Mouse (Mus musculus): ENCODE results near the gene Cpm. TPM values are rescaled to one million over a fixed set of nuclear protein-coding genes. Genes with fewer than 3 reads are reported as not detected.

Cpm gene
- polyA plus RNA-seq, 1 experiment from 2014 or later = 3.1 TPM

DNA sequence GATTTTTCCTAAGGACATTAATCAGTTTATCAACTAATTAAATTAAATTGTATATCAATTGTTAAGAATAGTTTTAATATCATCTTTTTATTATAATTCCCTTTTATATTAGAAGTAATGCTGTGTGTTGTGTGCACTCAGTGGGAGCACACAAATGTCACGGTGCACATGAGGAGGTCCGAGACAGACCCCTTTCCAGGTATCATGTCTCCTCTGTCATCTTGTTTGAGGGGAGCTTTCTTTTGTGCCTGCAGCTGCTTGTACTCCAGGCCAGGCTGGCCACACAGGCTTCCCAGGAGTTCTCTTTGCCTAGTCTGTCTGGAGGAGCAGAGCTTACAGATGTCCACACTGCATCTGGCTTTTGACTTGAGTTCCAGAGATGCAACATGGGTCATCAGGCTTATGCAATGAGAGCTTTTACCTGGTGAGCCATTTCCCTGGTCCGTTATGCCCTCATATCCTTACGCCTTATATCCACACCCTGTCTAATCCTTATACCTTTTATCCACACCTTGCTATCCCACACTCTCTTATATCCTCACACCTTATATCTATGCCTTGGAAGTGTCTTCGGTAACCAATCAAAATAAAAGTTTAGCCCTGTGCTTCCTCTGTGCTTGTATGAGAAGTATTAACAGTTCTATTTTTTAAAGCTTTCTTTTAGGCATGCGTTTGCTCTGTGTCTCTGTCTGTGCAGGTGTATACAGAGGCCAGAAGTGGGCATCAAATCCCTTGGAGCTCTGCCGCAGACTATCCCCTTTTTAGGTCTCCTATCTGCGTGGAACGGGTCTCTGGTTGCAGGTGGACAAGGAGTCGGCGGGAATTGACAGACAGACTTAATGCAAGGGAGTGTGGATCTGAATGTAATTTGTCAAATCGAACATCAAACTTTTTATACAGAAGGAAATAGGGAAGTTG, 7.4 kb upstream of the Cpm start:
- Histone ChIP-seq H3K9me3 (no peaks in the 10 kb centered on the region), H3K27ac (no peak overlapping the region), H3K4me3 (no peak overlapping the region), H3K4me2 (no peak overlapping the region), H3K9ac (no peak overlapping the region), H3K27me3 (peaks cover 2% of the 10 kb centered on the region; the same call in 1 of the 2 replicates), H3K36me3 (no peaks in the 10 kb centered on the region), H3K4me1 (replicated peaks) (no peaks in the 10 kb centered on the region)
- WGBS = 93% methylated on average over 12 of the region's 12 CpGs
- no peak for ATAC-seq (ENCODE audit: low FRiP score)

DNA sequence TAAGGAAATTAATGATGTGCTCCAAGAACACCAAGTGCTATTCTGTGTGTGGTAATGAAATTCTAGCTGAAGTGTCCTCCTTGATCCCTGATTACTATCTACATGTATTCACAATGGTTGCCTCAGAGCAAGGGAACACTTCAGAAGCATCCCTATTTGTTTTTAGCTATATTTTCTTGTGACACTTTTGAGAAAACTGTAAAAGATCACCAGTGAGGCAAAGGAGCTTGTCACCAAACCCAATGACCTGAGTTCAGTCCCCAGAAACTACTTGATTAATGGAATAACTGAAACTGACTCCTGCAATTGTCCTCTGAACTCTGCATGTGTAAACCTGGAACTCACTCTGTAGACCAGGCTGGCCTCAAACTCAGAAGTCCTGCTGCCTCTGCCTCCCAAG, 5.9 kb upstream of the Cpm start:
- Histone ChIP-seq H3K9me3 (no peaks in the 10 kb centered on the region), H3K27ac (no peak overlapping the region), H3K36me3 (no peaks in the 10 kb centered on the region), H3K4me2 (no peak overlapping the region), H3K4me1 (replicated peaks) (no peaks in the 10 kb centered on the region), H3K9ac (no peak overlapping the region), H3K4me3 (no peak overlapping the region), H3K27me3 (peaks cover 17% of the 10 kb centered on the region)
- ATAC-seq (ENCODE audit: low FRiP score) = no peak

DNA sequence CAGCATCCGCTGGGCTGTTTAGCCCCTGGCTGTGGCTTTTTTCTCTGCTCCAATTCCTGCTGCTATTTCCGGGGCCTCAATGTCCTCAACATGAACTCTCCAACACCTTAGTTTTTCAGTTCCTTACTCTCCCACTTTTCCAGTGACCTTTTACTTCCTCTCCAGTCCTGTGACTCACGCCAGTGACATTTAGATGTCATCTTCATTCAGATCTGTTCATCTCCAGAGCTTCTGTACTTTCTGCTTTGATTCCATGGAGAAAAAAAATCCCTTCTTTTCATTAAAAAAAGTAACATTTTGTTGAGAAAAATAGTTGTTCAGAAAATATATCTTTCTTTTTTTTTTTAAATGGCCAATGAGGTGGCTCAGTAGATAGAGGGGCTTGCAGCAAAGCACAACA, 5.1 kb upstream of the Cpm start:
- ATAC-seq (ENCODE audit: low FRiP score) = no peak
- Histone ChIP-seq H3K4me3 (no peak overlapping the region), H3K27ac (no peak overlapping the region), H3K4me2 (no peak overlapping the region), H3K36me3 (no peaks in the 10 kb centered on the region), H3K9me3 (no peaks in the 10 kb centered on the region), H3K4me1 (replicated peaks) (peaks cover 7% of the 10 kb centered on the region), H3K27me3 (peaks cover 25% of the 10 kb centered on the region), H3K9ac (no peak overlapping the region)
- 64% methylated on average over 3 of the region's 3 CpGs for WGBS

DNA sequence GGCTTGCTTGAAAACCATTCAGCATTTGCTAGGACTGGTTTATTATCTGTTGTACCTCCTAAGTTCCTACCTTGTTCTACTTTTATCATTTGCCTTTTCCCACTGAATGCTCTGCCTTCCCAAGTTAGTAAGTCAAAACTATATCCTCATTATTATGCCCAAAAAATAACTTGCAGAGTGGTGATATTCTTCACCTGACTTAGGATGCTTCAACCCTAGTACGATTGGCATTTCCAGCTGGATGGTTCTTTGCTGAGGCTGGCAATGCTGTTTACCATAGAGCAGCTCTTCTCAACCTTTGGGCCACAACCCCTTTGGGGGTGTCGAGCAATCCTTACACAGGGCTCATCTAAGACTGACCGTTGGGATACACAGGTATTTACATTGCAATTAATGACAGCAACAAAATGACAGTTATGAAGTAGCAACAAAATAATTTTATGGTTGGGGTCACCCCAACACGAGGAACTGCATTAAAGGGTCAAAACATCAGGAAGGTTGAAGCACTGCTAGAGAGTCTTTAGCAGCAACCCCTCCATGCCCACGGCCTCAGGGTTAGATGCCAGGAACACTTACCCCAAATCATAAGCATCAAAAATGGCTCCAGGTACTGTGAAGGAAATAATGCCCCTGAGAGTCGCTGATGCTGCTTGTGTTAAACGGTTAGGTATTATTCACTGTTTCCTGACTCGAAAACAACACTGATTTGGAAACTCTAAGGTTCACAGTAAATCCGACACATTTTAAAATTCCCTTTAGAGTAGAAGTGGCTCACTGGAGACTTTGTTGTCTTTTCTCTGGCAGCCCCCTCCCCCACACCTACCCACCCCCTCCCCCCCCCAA, 4.4 kb upstream of the Cpm start:
- H3K27me3 ChIP-seq = peaks cover 32% of the 10 kb centered on the region
- no peak overlapping the region for H3K4me2 ChIP-seq
- 79% methylated on average over 9 of the region's 9 CpGs for WGBS
- ATAC-seq (ENCODE audit: low FRiP score) = no peak
- H3K27ac ChIP-seq = no peak overlapping the region
- no peak overlapping the region for H3K9ac ChIP-seq
- H3K4me1 ChIP-seq (replicated peaks) = peaks cover 14% of the 10 kb centered on the region
- no peak overlapping the region for H3K4me3 ChIP-seq
- no peaks in the 10 kb centered on the region for H3K36me3 ChIP-seq
- H3K9me3 ChIP-seq = no peaks in the 10 kb centered on the region

DNA sequence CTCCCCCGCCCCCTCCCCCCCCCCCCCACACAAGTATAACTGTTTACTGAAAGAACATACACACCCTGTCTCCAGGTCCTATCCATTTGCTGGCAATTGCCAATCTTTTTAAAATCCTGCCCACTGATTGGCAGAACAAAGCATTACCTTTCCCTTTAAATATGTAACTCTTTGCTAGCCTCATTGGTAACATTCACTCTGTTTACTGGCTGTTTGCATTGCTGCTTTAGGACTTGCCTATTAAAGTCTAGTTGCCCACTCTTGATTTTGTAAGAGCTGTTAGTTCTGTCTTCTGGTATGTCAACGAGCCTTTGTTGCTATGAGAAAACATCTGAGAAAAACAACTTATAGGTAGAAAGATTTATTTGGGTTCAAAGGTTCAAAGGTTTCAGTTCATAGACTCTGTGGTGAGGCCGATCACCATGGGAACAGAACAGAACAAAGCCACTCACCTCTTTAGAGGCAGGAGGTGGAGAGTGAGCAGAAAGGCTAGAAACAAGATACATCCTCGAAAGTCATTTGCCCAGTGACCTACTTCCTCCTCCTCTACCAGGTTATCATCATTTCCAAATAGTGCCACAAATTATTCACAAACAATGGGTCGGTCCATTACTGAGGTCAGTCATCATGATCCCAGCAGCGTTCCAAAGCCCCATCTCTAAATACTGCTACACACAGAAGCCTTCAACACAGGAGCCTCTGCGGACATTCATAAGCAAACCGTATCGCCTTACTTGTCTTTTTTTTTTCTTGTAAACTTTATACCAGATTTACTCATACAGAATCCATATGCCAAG, 3.6 kb upstream of the Cpm start:
- WGBS = 58% methylated on average over 8 of the region's 9 CpGs
- Histone ChIP-seq H3K9ac (no peak overlapping the region), H3K4me3 (no peak overlapping the region), H3K36me3 (no peaks in the 10 kb centered on the region), H3K27ac (no peak overlapping the region), H3K9me3 (no peaks in the 10 kb centered on the region), H3K27me3 (peaks cover 40% of the 10 kb centered on the region), H3K4me2 (no peak overlapping the region), H3K4me1 (replicated peaks) (peaks cover 16% of the 10 kb centered on the region)
- ATAC-seq (ENCODE audit: low FRiP score) = no peak

DNA sequence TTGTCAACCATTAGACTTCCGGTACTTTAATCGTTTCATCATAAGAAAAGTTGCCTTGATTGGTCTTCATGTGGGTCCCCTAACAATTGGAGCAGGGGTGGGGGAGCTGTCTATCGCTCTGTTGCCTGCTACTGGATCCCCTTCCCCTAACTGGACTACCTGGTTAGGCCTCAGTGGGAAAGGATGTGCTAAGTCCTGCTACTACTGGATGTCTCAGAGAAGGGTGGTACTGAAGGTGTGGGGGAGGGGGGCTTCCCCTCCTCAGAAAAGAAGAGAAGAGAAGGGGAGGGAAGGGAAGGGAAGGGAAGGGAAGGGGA, 3.0 kb upstream of the Cpm start:
- H3K4me2 ChIP-seq = no peak overlapping the region
- H3K27ac ChIP-seq = no peak overlapping the region
- peaks cover 16% of the 10 kb centered on the region for H3K4me1 ChIP-seq (replicated peaks)
- WGBS = 84% methylated on average over 3 of the region's 3 CpGs
- H3K4me3 ChIP-seq = no peak overlapping the region
- ATAC-seq (ENCODE audit: low FRiP score) = no peak
- no peak overlapping the region for H3K9ac ChIP-seq
- H3K9me3 ChIP-seq = no peaks in the 10 kb centered on the region
- no peaks in the 10 kb centered on the region for H3K36me3 ChIP-seq
- H3K27me3 ChIP-seq = peaks cover 46% of the 10 kb centered on the region

DNA sequence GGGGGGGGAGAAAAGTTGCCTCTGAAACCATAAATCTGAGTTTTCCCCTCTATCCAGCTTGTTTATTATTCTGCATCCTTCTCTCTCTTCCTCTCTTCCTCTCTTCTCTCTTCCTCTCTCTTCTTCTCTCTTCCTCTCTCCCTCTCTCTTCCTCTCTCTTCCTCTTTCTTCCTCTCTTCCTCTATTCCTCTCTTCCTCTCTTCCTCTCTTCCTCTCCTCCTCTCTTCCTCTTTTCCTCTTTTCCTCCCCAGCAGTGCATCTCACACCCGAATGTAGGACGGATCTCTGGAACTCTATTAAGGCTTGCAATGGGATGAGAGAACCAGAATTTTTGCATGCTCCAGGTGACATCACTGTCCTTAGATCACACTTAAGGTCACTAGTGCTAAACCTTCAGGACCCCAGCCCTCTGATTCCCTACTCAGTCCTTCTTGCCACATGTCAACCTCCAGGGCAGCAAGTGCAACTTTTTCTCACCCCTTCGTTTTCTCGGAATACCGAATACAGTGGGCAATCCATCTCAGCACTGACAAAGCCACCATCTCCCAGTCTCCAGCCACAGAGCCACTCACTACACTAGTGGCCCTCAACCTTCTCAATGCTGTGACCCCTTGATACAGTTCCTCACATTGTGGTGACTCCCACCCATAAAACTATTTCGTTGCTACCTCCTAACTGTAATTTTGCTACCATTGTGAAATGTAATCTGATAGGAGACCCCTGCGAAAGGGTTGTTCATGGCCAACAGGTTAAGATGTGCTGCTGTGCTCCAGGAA, 2.3 kb upstream of the Cpm start:
- no peak for ATAC-seq (ENCODE audit: low FRiP score)
- Histone ChIP-seq H3K9me3 (no peaks in the 10 kb centered on the region), H3K27me3 (peaks cover 53% of the 10 kb centered on the region), H3K4me2 (no peak overlapping the region), H3K36me3 (no peaks in the 10 kb centered on the region), H3K4me3 (no peak overlapping the region), H3K9ac (no peak overlapping the region), H3K27ac (no peak overlapping the region), H3K4me1 (replicated peaks) (peaks cover 16% of the 10 kb centered on the region)
- 72% methylated on average over 7 of the region's 7 CpGs for WGBS

DNA sequence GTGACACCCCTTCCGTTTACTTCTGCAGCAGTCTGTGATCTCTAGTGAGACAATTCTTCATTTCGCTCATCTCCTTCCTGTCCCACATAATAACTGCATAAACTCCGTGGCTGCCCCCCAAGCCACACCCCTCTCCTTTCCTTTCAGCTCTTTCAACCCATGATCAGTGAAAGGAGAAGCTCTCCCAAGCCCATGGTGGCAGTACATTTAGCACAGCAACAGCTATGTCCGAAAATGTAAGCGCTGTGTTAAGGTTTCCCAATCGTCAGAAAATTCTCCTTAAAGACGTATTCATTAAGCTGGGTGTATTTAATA, 1.7 kb upstream of the Cpm start:
- H3K27me3 ChIP-seq = peaks cover 58% of the 10 kb centered on the region
- H3K27ac ChIP-seq = no peak overlapping the region
- H3K9ac ChIP-seq = no peak overlapping the region
- no peaks in the 10 kb centered on the region for H3K9me3 ChIP-seq
- H3K4me1 ChIP-seq (replicated peaks) = peaks cover 16% of the 10 kb centered on the region
- H3K36me3 ChIP-seq = no peaks in the 10 kb centered on the region
- WGBS = 51% methylated on average over 7 of the region's 7 CpGs
- H3K4me3 ChIP-seq = no peak overlapping the region
- H3K4me2 ChIP-seq = no peak overlapping the region
- no peak for ATAC-seq (ENCODE audit: low FRiP score)

DNA sequence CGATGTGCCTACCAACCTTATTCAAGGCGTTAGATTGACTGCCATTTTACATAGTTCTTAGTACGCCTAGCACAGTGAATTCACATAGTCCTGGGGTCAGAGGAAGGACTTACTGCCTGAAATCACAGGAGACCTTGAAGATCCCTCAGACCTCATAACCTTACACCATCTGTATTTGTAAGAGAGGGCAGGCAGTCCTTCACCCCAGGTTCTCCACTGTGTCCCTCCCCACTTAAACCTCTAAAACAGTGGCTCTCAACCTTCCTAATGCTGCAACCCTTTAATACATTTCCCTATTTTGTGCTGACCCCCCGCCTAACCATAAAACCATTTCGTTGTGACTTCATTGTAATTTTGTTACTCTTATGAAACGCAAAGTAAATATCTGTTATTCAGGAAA, 1.4 kb upstream of the Cpm start:
- H3K36me3 ChIP-seq = no peaks in the 10 kb centered on the region
- no peak overlapping the region for H3K4me3 ChIP-seq
- WGBS = 47% methylated on average over 6 of the region's 6 CpGs
- H3K27me3 ChIP-seq = peaks cover 58% of the 10 kb centered on the region
- H3K9ac ChIP-seq = no peak overlapping the region
- H3K27ac ChIP-seq = no peak overlapping the region
- H3K9me3 ChIP-seq = no peaks in the 10 kb centered on the region
- ATAC-seq (ENCODE audit: low FRiP score) = no peak
- peaks cover 16% of the 10 kb centered on the region for H3K4me1 ChIP-seq (replicated peaks)
- H3K4me2 ChIP-seq = no peak overlapping the region

DNA sequence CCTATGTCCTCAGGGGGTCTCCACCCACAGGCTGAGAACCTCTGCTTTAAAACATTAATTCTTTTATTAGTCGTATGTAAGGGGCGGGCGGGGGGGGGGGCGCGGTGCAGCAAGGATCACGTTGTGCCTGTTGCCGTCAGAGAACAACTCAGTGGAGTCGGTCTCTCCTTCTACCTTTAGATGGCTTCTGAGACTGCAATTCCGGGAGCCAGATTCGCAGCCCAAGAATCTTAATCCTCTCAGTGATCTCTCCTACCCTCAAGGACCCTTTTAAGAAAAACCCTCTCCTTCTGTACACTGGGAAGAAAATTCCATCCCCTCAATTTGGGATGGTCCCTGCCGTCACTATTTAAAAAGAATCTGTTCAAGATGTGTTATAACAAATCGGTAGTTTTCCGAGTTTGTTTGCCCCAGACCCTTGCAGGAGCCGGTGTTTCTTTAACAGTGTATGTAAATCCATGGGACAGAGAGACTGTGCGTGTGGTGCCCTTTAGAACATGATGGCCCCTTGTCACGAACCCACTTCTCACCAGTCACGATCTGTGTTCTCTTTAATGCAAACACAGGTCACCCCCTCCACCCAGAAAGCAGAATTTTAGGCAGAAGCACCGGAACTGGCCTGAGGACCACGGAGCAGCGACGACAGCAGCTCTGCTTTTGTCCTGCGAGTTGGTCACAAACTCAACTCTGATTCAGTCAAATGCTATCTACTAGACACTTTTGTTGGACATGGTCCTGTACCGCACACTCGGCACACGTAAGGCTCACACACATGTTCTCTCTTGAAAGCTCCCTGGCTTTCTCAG, 734 bp upstream of the Cpm start:
- peaks cover 16% of the 10 kb centered on the region for H3K4me1 ChIP-seq (replicated peaks)
- WGBS = 4% methylated on average over 25 of the region's 25 CpGs
- 0 out of 2 replicates have a peak, but pooled peaks have one; percentile 14 for ATAC-seq (ENCODE audit: low FRiP score)
- H3K27me3 ChIP-seq = peaks cover 58% of the 10 kb centered on the region
- peak overlapping the region; percentile 52 for H3K4me3 ChIP-seq
- H3K4me2 ChIP-seq = peak overlapping the region; percentile 85
- H3K27ac ChIP-seq = no peak overlapping the region
- peak overlapping the region; percentile 62 for H3K9ac ChIP-seq
- no peaks in the 10 kb centered on the region for H3K9me3 ChIP-seq
- no peaks in the 10 kb centered on the region for H3K36me3 ChIP-seq

DNA sequence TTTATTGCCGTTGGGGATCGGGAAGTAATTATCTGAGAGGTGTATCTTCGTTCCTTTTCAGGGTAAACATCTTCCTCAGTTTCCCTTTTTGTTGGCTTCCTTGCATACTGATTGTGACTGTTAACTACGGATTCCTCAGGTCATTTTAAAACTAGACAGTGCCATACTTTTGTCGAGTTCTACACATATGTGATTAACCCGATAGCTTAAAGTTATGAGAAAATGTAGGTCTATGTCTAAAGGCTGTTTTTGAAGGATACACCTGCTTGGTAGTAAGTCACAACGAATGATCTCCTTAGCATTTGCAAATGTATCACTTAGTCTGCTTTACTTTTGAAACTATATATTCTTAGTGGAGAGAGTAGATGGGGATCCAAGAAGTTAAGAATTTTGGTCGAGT, 876 bp downstream of the Cpm start:
- Histone ChIP-seq H3K4me3 (peak overlapping the region; percentile 52), H3K9ac (no peak overlapping the region), H3K9me3 (no peaks in the 10 kb centered on the region), H3K27ac (no peak overlapping the region), H3K4me1 (replicated peaks) (peaks cover 16% of the 10 kb centered on the region), H3K36me3 (no peaks in the 10 kb centered on the region), H3K27me3 (peaks cover 61% of the 10 kb centered on the region), H3K4me2 (peak overlapping the region; percentile 85)
- no peak for ATAC-seq (ENCODE audit: low FRiP score)
- WGBS = 27% methylated on average over 8 of the region's 8 CpGs
